Mouse (Mus musculus) lung, adult 2 months (tissue): ENCODE results near the gene Gm20388.

ENCODE experiments used
- CTCF ChIP-seq: fragments of 200-500 bp; IDR thresholded peaks from 2 replicates; pipeline ENCODE4 v1.5.1; 2011; ENCODE audit warnings: mild to moderate bottlenecking, low read length, control low read depth; ENCODE audit not compliant: insufficient read depth
- POLR2A ChIP-seq: fragments of 200-500 bp; IDR thresholded peaks from 2 replicates; pipeline ENCODE4 v1.6.1; 2011; ENCODE audit warnings: low read depth, mild to moderate bottlenecking, control low read depth, low read length, borderline replicate concordance; ENCODE audit errors: extremely low read depth

DNA sequence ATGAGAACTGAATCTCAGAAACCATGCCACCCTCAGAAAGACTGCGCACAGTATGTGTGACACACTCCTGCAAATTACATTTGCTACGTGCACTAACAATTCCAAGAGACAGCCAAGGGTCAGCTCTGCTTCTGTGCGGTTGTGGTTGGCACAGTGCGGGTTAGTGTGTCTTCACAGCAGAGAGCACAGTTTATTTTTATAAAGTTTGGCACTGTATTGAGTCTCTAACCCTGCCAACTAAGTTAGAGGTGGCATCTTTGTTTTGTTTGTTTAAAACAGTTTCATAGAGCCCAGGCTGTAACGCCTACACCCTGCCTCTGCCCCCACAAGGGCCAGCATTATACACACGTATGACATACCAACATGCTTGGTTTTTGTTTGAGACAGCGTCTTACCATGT is 2990.8 kb downstream of the Gm20388 start:
- TF ChIP-seq POLR2A (no peak), CTCF (no peak)
